Mouse (Mus musculus): ENCODE measurements at regions not wholly inside any gene's neighbourhood (a gene's known extent, or its start where the extent isn't known, plus 50 kb on each side); places are given as distances from the start of the nearest gene placed in this dataset.
"Not testable (repeated sequence)": the region's sequence is repeated elsewhere in the genome, so short reads cannot be mapped to it uniquely, and the experiment has no call there.

DNA sequence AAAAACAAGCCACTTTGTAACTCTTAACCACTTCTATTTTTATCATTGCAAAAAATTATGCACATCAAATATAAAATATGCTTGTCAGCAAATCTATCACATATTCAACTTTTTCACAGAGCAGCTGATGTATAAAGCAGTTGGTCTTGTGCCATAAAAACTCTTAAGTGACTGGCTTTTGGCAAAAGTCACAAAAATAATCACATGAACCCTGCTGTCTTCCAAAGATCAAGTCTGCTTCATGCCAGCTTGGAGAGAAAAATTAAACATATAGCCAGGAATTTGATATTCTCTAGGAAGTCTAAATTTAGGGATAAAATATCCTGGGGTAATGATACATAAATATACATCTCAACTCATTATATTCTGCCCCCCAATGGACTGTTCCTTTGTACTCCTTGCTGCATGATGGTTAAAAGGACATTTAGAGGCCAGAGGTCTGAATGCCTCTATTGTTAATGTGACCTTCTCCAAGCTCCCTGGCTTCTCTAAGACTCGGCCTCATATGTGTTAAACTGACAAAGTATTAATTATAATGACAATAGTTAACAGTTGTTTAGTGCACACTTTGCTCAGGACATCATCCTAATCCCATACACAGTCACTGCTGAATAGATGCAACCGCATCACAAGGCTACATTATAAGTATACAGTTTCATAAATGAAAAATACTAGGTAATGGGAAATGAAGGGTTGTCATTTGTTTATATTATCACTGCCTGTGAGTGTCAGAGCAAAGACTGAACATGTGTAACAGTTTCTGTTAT lies 422.9 kb upstream of the Hs3st1 start:
- DNase-seq (ENCODE audit: low spot score): no peak

DNA sequence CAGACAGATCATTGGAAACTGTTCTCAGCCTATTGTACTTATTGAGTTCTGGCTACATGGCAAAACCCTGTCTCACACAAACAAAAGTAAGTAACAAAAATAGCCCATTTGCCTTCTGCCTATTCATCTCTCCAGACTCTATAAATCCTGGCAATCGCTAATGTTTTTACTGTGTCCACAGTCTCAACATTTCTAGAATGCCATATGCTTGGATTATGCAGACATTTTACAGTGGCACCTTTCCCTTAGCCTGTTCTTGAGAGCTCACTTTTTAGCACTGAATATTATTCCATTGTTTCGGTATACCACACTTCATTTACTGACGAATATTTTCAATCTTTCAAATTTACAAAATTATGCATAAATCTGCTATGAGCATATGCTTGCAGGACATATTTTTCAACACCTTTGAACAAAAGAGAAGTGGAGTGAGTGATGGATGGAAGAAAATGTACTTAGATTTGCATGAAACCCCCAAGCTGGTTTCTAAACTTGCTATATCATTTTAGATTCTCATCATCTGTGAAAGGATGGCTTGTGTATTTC lies 381.5 kb upstream of the Hs3st1 start:
- no peak for DNase-seq (ENCODE audit: low spot score)

DNA sequence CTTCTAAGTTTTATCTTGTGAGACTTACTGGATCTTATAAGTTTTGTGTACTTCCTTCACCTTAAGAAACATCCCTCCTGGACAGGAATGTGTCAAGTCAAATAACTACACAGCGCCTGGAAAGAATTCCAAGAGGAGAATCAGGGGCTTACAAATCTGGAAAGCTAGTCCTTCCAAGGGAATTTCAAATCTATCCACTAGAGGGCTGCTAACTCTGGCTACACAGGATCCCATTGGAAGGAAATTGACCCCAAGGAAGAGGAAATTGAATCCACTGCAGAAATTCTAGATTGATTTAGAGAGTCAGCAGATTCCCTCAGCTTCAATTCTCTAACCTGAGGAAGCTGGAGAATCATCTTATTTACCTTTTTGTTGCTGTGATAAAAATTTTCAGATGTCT lies 369.1 kb upstream of the Hs3st1 start:
- no peak for DNase-seq (ENCODE audit: low spot score)

DNA sequence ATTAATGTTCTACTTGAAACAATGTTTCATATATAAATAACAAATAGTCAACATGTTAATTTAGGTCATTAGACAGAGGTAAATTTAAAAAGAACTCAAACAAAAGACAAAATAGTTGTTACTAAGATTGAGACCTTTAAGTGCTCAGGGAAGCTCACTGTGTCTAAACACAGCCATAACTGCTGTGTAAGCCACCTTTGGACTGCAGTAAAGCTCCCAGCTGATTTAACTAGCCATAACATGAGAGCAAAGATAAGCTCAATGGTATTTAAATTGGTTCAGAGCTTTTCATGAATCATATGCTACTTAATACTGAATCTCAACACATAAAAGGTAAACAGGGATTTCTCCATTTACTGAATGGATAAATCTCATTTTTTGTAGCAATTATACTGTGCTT lies 361.6 kb upstream of the Hs3st1 start:
- DNase-seq (ENCODE audit: low spot score): no peak

DNA sequence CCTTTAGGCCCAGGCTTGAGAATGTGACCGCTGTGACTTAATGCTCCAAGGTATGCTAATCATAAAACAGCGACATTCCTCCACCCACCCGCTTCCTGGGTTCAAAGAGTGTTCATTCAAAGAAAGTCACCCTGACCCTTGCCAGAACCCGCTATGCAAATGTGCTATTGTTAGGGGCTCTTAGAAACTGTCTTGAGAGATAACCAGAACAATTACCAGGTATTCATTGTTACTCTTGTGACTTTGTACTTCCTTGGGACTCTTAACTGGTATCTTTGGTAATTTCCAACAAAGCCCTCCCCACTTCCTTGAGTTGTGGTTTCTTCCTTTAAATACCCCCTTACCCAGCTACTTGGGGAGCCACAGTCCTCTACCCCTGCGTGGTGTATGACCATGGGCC lies 334.3 kb upstream of the Hs3st1 start:
- DNase-seq (ENCODE audit: low spot score): not testable (repeated sequence)

DNA sequence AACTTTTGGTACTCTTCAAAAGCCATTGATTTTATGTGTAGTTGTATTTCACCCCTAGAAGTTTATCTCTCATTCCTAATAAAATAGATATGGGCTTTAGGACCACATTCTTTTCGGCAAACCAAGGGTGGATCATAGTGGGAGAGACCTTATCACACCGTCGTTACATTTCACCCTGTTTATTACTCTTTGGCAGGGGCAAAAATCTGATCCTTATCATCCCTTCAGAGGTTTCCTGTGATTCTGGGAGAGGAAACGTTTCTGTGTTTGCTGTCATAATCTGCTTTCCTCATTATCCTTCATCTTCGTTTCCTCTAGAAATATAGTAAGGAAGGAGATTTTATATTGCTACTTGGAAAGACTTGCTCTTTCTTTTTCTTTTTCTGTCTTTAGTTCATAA lies 290.0 kb upstream of the Hs3st1 start:
- peak; percentile 47 for DNase-seq (ENCODE audit: low spot score)

DNA sequence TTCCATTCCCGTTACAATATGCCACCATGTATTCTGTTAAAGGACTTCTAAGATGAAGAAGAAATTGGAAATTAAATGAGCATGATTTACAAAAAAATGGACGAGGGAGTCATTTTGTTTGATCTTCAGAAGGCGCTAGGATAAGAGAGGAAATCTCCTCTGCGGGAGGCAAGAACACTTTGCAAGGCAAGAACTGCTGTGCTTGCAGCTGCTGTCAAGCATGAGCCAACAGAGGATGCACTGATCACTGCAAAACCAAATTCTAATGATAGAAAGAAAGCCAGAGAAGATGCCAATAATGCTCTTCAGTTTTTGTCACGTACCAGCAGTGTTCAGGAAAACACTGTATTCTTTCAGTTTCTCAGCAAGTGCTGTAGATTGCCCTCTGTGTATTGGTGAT lies 279.2 kb upstream of the Hs3st1 start:
- DNase-seq (ENCODE audit: low spot score): no peak

DNA sequence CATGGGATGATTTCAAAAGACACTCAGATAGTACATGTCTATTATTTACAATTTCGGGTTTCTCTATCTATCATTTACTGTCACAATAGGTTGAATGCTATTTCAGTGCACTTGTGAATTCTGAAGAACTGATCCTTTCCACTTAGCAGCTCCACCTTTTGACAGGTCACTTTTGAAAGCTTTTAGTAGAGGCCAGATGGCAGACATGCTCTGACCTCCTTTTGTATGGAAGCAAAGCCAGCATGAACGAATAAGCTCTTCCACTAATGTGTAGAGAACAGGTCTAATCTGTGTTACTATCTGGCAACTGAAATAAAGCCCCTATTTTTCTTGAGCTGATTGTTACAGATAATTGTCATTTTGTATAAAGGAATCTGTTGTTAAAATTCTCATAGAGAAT lies 278.4 kb upstream of the Hs3st1 start:
- no peak for DNase-seq (ENCODE audit: low spot score)

DNA sequence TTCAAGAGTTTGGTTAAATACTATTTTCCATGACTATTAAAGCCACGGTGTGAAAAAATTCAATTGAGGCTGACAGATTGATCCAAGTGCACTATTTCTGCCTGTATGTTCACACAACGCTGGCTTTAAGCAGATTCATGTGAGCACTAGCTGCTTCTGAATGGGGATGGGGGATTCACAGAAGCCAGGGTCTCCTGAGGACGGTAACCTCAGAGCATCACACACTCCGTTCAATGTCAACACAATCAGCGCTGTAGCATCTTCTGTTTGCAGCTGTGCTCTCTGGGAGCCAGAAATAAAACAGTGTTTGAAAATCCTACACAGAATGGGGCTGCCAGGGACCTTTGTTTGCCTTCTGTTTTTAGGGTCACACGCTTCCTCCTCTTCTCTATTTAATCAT lies 275.0 kb upstream of the Hs3st1 start:
- DNase-seq (ENCODE audit: low spot score): no peak

DNA sequence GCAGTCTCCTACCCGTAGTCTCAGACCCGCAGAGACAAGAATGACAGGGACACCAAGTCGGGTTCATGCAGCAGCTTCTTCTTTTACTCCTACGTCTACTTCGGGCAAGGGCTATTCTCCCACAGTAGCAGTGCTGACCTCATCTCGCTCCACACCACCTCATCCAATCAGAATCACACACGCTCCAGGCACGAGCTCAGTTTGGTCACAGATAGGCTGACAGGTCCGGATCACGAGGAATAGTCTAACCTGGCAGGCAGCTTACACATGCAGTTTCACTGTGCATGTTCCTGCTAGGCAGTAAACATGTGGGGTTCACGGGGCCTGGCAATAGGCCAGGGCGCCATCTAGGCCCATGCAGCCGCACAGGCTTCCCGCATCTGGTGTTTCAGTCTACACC lies 260.7 kb upstream of the Hs3st1 start:
- DNase-seq (ENCODE audit: low spot score): no peak

DNA sequence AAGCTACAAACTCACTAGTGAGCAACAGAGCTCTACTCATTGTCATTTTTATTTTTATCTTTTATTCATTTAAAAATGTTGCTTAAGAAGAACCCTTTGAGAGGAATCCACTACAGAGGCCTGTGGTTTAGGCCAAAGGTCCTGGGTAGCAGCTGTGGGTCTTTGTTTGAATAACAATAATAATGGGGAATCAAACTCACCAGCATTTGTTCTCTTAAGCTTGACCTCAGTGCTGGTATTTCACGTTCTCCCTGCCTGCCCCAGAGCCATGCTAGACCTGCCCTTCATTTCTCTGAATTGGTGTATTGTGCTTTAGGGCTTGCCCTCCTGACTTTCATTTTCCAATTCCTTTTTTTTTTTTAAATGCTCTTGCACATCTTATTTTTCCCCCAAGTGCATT lies 232.8 kb upstream of the Hs3st1 start:
- no peak for DNase-seq (ENCODE audit: low spot score)

DNA sequence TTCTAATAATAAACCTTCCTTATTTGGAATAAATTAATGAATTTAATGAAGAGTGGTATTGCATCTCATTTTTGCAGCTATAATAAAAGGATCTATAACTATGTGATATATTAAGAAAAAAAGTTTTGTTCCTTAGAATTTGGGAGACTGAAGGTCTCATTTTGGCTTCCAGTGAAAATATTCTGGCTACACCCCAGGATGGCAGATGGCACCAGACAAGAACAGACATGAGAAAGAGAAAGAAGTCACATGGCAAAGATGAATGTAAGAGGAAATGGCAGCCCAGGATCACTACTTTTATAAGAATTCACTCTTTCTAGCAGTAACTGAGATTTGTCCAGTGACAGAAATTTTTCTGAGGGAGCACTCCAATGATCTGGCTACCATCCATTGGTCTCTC lies 209.1 kb upstream of the Hs3st1 start:
- no peak for DNase-seq (ENCODE audit: low spot score)

DNA sequence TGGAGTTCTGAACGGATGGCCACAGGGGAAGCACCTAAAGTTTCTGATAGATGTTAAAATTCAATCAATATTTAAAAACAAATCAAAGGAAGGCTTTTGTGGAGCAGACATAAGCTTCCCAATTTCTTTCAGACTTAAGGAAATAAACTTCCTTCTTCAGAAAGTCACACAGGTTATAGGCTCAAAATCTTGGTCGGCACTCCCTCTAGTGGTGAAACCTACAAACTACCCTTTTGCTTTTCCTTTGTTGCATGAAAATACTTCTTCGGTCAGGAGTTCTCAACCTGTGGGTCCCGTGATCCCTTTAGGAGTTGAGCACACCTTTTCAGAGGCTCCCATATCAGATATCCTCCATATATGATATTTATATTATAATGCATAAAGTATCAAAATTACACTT lies 205.7 kb upstream of the Hs3st1 start:
- peak; percentile 21 for DNase-seq (ENCODE audit: low spot score)

DNA sequence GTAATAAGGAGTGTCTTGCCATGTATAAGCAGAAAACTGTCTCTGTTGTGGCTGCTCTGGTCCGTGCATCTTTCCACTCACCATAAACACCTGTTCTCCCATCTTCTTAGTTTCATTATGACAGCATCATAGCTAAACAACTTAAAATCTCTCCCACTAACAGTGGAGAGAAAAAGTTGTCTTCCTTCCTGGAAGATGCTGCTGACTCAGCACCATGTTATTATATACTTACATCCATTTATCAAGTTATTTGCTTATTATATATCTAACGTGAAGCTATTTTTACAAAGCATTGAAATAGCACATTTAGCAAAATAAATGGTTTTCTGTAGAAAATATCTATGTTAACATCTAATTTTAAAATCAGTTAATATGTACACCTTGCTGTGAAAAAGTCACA lies 180.3 kb upstream of the Hs3st1 start:
- no peak for DNase-seq (ENCODE audit: low spot score)

DNA sequence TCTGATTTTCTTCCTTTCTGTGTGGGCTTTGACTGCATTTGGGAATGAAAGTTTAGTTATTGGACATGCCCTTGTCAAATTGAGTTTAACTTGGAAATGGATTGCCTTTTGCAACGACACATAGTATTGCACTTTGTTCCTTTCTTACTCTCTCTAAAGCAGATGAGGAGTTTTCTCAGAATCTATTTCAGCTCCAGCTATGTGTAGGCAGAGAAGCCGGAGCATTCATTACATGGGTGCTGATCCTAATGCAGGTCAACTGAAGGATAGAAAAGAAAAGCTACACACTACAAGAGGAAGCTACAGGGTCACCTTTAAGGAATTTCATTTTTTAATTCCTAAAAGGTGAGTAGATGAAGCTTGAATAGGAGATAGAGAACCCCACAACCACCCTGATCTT lies 176.6 kb upstream of the Hs3st1 start:
- DNase-seq (ENCODE audit: low spot score): no peak

DNA sequence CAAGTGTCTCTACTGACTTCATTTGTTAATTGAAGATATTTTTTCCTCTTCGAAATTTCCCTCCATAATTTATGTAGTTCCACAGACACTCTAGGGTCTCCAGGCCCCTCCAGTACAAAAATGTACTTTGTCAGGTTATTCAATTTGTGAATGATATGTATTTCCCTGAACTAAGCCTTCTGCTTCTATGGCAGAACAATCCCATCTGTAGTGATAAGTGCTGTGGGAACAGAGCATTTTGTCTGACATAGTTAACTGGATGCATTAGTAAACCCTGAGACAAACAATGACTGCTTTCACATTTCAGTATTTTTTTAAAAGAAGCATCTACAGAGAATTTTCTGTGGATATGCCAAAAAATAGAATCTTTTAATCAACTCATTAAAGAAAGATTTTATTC lies 154.1 kb upstream of the Hs3st1 start:
- DNase-seq (ENCODE audit: low spot score): no peak

DNA sequence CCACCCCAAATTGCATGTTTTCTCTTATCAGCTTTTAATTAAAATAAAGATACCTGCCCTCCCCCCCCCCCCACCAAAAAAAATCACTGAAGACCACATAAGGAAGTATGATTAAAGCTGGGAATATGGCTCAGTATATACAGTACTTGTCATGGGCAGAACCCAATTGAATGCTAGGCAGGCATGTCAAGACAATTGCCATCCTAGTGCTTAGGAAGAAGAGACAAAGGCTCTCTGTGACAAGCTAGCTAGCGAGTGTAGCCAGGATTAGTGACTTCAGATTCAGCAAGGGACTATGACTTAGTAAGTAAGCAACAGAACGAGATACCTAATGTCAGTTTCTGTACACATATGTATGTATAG lies 116.4 kb upstream of the Hs3st1 start:
- no peak for DNase-seq (ENCODE audit: low spot score)

DNA sequence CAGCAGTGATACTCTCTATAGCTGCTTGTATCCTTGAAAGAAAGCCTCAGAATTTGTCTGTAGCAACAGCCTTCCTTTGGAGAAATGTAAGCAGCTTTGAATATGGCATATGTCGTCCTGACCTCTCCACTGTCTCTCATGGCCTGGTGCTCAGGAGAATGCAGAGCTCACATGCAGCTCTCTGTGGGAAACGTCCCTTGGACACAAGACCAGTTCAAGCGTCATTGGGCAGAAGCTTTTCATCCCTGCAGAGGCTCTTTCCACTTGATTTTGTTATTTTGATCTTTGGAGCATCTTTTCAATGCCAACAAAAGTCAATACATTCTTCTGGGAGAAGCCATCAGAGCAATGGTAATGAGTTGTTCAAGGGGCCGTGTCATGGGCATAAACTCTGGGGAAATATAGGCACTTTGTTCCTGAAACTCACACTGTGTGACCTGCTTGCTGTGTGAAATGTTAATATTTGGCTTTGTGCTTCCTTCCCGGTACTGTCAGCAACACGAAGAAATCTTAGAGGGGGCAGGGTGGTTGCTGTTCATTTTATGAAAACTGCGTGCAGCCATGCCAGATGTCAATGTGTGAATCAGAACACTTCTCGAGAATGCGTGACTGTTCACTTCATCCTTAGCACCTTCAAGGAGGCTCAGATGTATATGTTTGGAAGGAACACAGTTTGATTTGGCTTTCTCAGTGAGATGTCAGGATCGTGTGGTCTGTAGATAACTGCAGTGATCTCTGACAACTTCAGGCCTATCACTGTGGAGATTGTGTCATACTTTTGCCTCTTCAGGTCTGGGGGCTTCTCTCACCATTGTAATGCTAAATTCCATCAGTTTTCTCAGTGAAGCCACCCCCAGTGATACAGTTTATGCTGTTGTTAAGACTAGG lies 115.8 kb upstream of the Hs3st1 start:
- DNase-seq (ENCODE audit: low spot score): peak; percentile 9

DNA sequence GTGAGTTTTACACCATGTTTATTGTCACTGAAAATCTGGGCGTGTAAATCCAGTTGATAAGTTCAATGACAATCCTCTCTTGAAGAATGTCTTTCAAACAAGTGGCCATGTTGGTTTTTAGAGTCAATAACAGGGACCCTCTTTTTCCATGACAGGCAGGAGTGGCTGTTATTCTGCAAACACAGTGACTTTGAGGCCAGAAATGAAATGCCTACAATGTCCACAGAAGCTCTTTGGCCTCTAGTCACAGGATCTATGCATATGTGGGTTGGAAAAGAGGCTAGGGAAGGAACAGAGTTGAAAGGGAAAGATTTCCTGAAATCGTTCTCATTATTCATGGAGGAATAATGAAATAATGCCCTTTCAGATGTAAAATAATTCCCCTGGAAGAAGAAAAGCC lies 101.9 kb upstream of the Hs3st1 start:
- no peak for DNase-seq (ENCODE audit: low spot score)

DNA sequence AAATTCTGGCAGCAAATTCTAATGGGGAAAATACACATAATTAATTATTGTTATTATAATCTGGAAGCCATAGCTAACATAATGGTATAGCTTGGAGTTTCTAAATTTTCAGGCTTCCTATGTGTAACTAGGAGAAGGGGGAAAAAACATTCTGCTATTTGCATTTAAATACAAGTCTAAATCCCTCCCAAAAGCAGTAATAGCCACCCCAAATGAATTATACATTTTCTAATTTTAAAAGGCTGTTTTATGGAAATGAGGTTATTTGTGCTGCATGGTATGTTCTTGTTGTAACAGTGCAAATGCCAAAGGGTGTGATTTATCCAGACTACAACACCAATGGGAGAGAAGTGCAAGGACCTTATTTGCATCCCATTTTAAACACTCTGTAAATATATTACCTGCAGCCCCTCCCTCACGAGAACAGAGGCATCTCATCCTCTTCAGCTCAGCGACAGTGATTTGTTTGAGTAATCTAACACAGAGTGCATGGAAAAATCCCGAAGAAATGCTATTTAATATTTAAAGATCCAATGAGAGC lies 101.4 kb upstream of the Hs3st1 start:
- DNase-seq (ENCODE audit: low spot score): no peak

DNA sequence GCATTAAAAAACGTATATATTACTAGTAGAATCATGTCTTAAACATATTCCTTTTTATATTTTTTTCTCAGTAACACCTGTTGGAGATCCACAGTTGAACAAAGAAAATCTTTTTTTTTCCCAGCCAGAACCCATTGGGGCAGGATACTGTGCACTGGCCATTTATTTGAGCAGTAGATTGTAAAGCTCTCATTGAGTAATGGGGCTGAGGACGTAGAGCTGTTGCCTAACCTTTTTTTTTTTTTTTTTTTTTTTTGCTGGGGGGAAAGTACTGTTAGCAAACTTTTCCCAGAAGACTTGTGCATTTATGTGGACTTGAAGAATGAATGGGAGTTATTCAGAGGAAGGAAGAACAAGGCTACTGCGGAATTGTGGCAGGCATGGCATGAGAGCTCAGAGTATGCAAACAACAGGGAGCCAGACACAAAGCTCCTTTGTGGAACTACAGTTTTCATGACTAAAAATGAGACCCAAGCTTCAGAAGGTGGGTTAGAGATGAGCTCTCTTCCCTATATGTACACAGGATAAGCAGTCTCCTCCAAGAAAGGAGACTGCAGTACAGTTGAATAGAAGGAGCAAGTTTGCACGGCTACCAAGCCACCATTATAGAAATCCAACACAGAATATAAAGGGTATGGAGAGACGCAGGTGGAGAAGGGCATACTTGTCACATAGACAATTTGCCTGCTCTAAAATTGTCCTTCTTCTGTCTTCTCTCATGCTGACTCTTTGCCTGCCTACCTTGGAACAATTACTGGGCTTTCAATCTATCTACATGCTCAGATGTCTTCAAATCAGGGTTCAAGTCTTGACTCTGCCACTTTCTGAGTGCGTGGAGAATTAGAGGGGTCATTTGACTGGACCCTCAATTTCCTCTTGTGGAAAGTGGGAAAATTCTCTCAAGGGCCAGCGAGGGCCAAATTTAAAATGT lies 100.7 kb upstream of the Hs3st1 start:
- no peak for DNase-seq (ENCODE audit: low spot score)

DNA sequence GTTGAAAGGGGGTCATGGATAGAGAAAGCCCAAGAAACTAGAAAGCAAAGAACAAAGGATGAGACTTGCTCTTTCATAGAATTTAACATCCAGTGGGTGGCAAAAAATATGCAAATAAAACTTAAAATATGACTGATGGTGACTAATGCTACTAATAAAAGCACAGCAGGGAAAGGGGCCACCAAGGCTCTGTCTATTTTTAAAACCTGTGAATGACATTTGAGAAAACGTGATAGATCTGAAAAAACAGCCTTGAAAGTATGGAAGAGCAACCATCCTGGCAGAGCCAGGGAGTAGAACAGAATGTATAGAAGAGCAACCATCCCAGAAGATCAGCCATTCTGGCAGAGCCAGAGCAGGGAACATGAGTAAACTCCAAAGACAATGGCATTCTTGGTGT lies 91.9 kb upstream of the Hs3st1 start:
- no peak for DNase-seq (ENCODE audit: low spot score)

All from lung, postnatal 25 days (tissue).